Mouse (Mus musculus): ENCODE measurements around the gene Fbxo11. TPM values are rescaled to one million over a fixed set of nuclear protein-coding genes. Genes with fewer than 3 reads are reported as not detected.

Gene Fbxo11
- polyA plus RNA-seq, 1 experiment from 2014 or later = 33.0 TPM

Other genes with a start within 250 kb of the Fbxo11 start
- not detected in 2 replicates for gene Rpl36-ps4, start 144.3 kb downstream of the Fbxo11 start, polyA plus RNA-seq (2015; fragmentation: Nextera tagmentation; extraction: Ambion mirVana)
- 29.6 and 31.8 TPM in 2 replicates for gene Msh6, start 90.2 kb downstream of the Fbxo11 start, polyA plus RNA-seq (2015; fragmentation: Nextera tagmentation; extraction: Ambion mirVana)